Mouse (Mus musculus) testis, adult 2 months (tissue): Measurements from ENCODE around the gene Bbs2. TPM values are rescaled to one million over a fixed set of nuclear protein-coding genes. Genes with fewer than 3 reads are reported as not detected.

ENCODE experiments used
- H3K27ac ChIP-seq: fragments of 200-500 bp; 2 replicates; pipeline ENCODE4 v1.5.1; 2012; ENCODE audit warnings: low read depth, low read length; ENCODE audit not compliant: control insufficient read depth, insufficient read depth
- H3K27me3 ChIP-seq: fragments of 200-500 bp; 2 replicates; pipeline ENCODE4 v1.6.1; 2012; ENCODE audit warnings: mild to moderate bottlenecking, low read length, moderate library complexity; ENCODE audit not compliant: control insufficient read depth, insufficient read depth
- H3K36me3 ChIP-seq: fragments of 200-500 bp; 2 replicates; pipeline ENCODE4 v1.6.1; 2012; ENCODE audit warnings: mild to moderate bottlenecking, low read length; ENCODE audit not compliant: control insufficient read depth, insufficient read depth
- H3K4me1 ChIP-seq: fragments of 200-500 bp; 2 replicates; pipeline ENCODE4 v1.6.1; 2012; ENCODE audit warnings: low read length; ENCODE audit not compliant: control insufficient read depth, insufficient read depth
- H3K4me3 ChIP-seq: fragments of 200-500 bp; 2 replicates; pipeline ENCODE4 v1.5.1; 2012; ENCODE audit warnings: low read depth, mild to moderate bottlenecking, low read length, moderate library complexity, mixed read lengths; ENCODE audit not compliant: control insufficient read depth
- CTCF ChIP-seq: fragments of 200-500 bp; IDR thresholded peaks from 2 replicates; pipeline ENCODE4 v1.5.1; 2012; ENCODE audit warnings: low read depth, mild to moderate bottlenecking, inconsistent platforms, low read length, moderate library complexity; ENCODE audit not compliant: control insufficient read depth, insufficient read depth, insufficient replicate concordance
- POLR2A ChIP-seq: fragments of 200-500 bp; IDR thresholded peaks from 2 replicates; pipeline ENCODE4 v1.6.1; 2012; ENCODE audit warnings: low read depth, mild to moderate bottlenecking, inconsistent platforms, low read length, moderate library complexity; ENCODE audit not compliant: control insufficient read depth
- polyA plus RNA-seq: library from polyadenylated mRNA; depleted of rRNA; stranded (reverse); fragments of >200 nt; gene quantifications from 2 replicates; pipeline ENCODE4 v1.2.3, GENCODE M21; 2012

Bbs2 gene
- polyA plus RNA-seq, 1 experiment = 38.0 TPM

DNA sequence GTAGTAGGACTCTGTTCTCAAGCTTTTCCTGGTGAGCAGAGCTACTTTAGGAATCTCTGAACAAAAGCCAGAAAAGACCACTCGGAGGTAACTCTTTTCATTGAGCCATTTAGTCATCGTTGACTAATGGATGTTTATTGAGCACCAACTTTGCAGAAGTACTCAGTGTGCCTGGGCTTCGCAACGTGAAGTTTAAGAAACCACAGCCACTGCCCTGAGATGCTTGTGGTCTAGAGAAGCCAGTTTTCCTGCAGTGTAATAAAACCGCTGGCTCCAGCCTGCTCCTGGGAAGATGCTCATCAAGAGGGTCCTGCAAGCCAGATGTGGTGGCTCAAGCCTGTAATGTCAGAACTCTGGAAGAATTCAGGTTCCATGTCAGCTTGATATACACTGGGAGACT lies 33.4 kb upstream of the Bbs2 start:
- TF ChIP-seq CTCF (no peak), POLR2A (no peak)

GRCm38 (mm10) chr8:94130126-94130525 lies 31.4 kb upstream of the Bbs2 start:
- Histone ChIP-seq H3K4me3 (peak overlapping the region; percentile 17), H3K27me3 (no peaks in the 10 kb centered on the region), H3K36me3 (no peaks in the 10 kb centered on the region), H3K27ac (no peak overlapping the region), H3K4me1 (no peaks in the 10 kb centered on the region)
- TF ChIP-seq POLR2A (no peak), CTCF (no peak)

More for the DNA sequence above, 33.4 kb upstream of the Bbs2 start:
- H3K4me3 ChIP-seq = no peak overlapping the region
- no peak overlapping the region for H3K27ac ChIP-seq
- no peaks in the 10 kb centered on the region for H3K27me3 ChIP-seq
- no peaks in the 10 kb centered on the region for H3K36me3 ChIP-seq
- H3K4me1 ChIP-seq = no peaks in the 10 kb centered on the region

GRCm38 (mm10) chr8:94129133-94129789 lies 30.5 kb upstream of the Bbs2 start:
- no peaks in the 10 kb centered on the region for H3K36me3 ChIP-seq
- TF ChIP-seq CTCF = no peak
- no peak overlapping the region for H3K27ac ChIP-seq
- no peak overlapping the region; the same call in 1 of the 2 replicates for H3K4me3 ChIP-seq
- no peaks in the 10 kb centered on the region for H3K27me3 ChIP-seq
- peaks cover 3% of the 10 kb centered on the region; the same call in 1 of the 2 replicates for H3K4me1 ChIP-seq

GRCm38 (mm10) chr8:94127711-94128110 lies 29.0 kb upstream of the Bbs2 start:
- TF ChIP-seq CTCF (no peak), POLR2A (no peak)
- H3K27ac ChIP-seq = no peak overlapping the region
- H3K27me3 ChIP-seq = no peaks in the 10 kb centered on the region
- H3K4me1 ChIP-seq = peaks cover 3% of the 10 kb centered on the region; the same call in 1 of the 2 replicates
- H3K4me3 ChIP-seq = no peak overlapping the region
- no peaks in the 10 kb centered on the region for H3K36me3 ChIP-seq

GRCm38 (mm10) chr8:94122711-94123468 lies 24.2 kb upstream of the Bbs2 start:
- H3K36me3 ChIP-seq = no peaks in the 10 kb centered on the region
- H3K27me3 ChIP-seq = no peaks in the 10 kb centered on the region
- peaks cover 3% of the 10 kb centered on the region for H3K4me1 ChIP-seq
- no peak for TF ChIP-seq POLR2A
- no peak for TF ChIP-seq CTCF
- no peak overlapping the region for H3K27ac ChIP-seq
- H3K4me3 ChIP-seq = no peak overlapping the region

DNA sequence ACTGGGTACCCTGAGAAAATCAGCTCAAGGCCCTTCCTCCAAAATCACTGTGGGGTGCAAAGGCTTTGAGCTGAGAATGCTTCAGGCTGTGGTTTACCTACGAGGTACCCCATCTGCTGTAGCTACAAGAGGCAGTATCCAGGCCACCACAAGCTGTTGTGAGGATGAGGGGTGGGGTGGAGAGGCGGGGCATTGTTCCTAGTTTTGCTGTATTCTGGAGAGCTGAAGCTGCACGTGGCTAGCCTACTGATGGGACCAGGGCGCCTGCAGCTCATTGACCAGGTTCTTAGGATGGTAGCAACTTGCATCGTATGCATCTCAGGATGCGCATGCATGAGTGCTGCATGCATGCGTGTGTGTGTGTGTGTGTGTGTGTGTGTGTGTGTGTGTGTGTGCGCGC lies 22.9 kb upstream of the Bbs2 start:
- no peak overlapping the region for H3K4me3 ChIP-seq
- TF ChIP-seq POLR2A (no peak), CTCF (no peak)
- no peak overlapping the region for H3K27ac ChIP-seq
- no peaks in the 10 kb centered on the region for H3K27me3 ChIP-seq
- no peaks in the 10 kb centered on the region for H3K36me3 ChIP-seq
- peaks cover 3% of the 10 kb centered on the region for H3K4me1 ChIP-seq

GRCm38 (mm10) chr8:94118776-94119430 lies 20.2 kb upstream of the Bbs2 start:
- Histone ChIP-seq H3K36me3 (no peaks in the 10 kb centered on the region), H3K27ac (no peak overlapping the region), H3K27me3 (no peaks in the 10 kb centered on the region), H3K4me3 (no peak overlapping the region), H3K4me1 (no peaks in the 10 kb centered on the region; the same call in 1 of the 2 replicates)
- TF ChIP-seq CTCF = no peak
- no peak for TF ChIP-seq POLR2A

GRCm38 (mm10) chr8:94113972-94114371 lies 15.2 kb upstream of the Bbs2 start:
- H3K4me1 ChIP-seq = no peaks in the 10 kb centered on the region
- no peaks in the 10 kb centered on the region for H3K27me3 ChIP-seq
- no peaks in the 10 kb centered on the region for H3K36me3 ChIP-seq
- no peak overlapping the region for H3K4me3 ChIP-seq
- TF ChIP-seq POLR2A (no peak), CTCF (no peak)
- H3K27ac ChIP-seq = no peak overlapping the region
